Mouse (Mus musculus): Measurements from ENCODE around the gene Pimreg. TPM values are rescaled to one million over a fixed set of nuclear protein-coding genes. Genes with fewer than 3 reads are reported as not detected.

Pimreg gene
- total RNA-seq, 2 experiments from 2014 or later = 14.1 to 23.8 TPM

DNA sequence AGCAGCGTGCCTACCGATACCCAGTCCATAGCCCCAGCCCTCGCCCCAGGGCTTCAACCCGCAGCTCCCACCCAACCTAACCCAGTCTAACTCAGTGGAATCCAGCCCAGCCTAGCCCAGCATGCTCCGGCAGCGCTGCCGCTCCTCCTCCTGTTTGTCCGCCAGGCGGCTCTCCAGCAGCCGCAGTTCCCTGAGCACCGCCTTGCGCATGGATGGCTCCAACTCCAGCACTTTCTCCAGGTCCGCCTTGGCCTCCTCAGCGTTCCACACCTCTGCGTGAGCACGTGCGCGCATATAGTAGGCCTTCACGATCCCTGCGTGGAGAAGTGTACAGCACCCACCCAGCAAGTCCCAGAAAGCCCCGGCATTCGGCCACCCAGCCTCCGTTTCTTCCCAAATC, 12.7 kb upstream of the Pimreg start:
- peak; percentile 61 for DNase-seq

DNA sequence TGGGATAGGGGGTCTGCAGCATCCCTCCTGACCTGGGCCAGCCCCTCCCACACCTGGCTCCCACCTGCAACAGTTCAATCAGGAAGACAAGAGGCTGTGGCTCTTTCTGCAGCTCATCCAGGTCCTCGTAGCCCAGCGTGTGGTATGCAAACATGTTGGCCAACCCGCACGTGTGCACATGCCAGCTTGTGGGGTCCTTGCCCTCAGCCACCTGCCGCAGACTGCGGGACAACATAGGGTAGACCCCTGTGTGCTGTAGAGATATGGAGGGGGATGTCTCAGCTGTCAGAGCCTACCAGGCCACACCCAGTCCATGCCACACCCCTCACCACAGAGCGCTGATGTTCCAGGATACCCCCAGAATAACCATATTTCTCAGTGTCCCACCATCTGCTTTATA, 10.5 kb upstream of the Pimreg start:
- no peak for DNase-seq

- no peak for DNase-seq
Measured at GRCm38 (mm10) chr11:72032091-72032490, 9.7 kb upstream of the Pimreg start.

DNA sequence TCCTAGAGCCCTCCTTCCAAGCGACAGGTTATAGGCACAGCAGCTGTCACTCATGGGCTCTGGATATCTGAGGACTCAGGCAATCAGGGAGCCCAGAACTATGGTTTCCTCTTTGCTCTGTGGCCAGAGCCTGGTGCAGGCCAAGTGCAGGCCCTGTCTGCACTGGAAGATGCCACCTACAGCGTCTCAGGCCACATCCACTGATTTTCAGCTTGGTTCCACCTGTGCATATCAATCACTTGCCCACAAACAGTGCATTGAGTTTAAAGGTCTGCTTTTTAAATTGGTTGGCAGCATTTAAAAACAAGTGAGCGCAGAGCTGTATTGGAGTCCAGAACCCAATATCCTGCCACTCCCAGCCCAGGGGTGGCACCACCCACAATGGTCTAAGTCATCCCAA, 9.2 kb upstream of the Pimreg start:
- DNase-seq = no peak

- no peak for DNase-seq
Measured at GRCm38 (mm10) chr11:72037409-72037808, 4.4 kb upstream of the Pimreg start, which contains the start of gene Aipl1. Aipl1 (minus strand) TSS chr11:72037509.

GRCm38 (mm10) chr11:72037996-72038395, 3.8 kb upstream of the Pimreg start:
- peak; percentile 80 for DNase-seq

GRCm38 (mm10) chr11:72039599-72040386, 2.0 kb upstream of the Pimreg start:
- DNase-seq = no peak

GRCm38 (mm10) chr11:72041290-72041767, 503 bp upstream of the Pimreg start:
- no peak for DNase-seq

DNA sequence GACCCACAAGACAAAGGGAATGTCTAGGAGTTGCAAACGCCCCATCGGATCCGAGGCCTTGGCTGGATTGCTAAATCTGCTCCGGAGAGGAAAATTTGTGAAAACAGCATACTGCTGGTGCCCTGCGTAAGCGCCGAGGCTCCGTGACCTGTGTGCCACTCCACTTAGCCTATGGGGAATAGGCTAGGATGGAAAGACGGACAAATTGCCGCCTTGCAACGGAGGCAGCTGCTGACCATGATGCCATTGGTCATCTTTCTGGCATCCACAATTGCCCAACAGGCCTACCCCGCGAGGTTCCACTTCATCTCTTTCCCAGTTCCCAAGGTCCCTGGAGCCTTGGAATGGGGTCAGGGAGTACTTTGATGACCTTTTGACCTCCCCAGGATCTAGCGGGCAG, 799 bp downstream of the Pimreg start:
- peak; percentile 45 for DNase-seq

GRCm38 (mm10) chr11:72044231-72044630, 2.4 kb downstream of the Pimreg start:
- peak; percentile 32 for DNase-seq

DNA sequence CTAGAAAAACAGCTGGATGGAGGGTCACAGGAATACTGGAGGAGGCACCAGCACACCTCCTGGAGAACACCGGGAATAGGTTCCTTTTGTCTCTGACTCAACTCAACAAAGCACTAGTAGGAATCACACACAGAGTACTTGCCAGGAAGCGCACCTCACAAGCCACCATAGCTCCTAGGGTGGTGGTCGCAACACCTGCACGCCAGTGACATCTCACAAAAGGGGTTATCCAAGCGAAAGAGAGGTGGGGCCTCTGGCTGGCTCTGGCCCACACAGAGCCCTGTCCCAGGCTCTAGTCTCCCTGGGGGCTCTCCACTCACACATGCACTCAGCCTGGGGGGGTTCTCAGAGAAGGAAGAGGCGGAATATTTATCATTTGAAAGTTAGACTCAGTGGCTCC, 6.9 kb downstream of the Pimreg start:
- DNase-seq = no peak

GRCm38 (mm10) chr11:72049171-72049759, 7.4 kb downstream of the Pimreg start:
- DNase-seq = no peak

DNA sequence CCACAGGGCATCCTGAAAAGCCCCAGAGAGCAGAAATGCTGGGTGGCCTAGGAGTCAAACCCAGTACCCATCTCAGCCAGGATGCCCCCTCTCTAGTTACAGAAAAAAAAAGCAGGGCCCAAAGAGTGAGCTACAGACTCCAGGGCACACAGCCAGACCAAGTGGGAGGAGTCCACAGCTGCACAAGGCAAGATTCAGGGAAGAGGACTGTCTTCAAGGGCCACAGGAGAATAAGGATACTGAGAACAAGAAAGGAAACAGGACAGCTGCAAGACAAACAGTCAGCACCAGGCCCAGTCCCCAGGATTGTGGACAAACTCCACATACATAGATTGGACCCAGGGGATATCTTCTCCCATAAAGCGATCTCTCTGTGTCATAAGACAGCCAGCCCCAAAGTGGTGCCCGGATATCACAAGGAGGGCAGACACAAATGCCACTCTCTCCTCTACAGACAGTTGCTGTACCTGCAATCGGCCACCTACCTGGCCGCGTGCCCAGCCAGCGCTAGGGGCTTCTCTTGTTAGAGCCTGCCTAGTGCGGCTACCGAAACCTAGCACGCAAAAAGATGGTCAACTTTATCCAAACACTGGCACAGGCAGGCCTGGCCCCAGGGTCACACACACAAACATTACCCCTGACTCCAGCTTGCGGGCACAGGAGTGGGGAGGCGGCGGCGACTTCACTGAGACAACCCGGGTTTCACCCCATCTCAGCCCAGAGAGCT, 8.5 kb downstream of the Pimreg start:
- DNase-seq = peak; percentile 26

DNA sequence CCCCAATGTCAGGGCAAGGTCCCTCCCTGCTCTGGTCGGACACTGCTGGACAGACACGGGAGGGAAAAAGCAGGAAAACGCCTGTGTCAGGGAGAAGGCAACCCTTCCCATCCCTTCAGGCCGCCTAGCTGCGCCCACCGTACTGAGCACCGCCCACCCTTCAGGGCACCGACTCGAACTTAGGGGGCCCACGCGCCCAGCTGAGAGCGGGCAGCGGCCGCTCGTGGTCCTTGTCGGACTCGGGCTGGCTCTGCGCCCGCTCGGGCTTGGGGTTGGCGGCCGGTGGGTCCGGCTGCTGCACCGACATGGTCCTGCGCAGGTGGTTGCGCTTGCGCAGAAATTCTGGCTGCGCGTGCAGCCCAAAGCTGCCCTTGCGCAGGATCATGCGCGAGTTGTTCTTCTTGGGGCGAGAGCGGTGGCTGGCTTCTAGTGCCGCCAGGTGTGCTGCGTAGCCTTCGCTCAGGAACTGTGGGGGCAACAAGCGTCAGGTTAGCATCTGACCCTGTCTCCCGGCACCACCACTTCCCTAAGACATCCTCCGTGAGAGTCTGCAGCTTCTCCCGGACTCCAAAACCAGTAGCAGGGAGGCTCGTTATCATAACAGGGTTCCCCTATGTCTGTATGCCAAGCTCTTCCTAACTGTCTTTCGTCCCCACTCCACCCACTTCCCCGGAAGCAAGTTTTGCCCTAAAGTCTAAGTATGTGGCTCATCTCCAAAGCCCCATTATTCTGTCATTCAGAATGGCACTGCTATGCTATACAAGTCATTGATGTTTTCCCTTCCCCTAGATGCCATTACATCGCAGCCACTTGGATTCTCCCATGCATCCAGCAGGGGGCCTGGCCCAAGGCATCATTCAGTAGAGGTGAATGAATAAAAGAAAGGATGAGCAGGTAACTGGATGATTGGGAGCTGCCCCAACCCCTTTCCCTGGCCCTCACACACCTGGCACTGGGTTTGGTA, 9.3 kb downstream of the Pimreg start:
- DNase-seq = peak; percentile 35

GRCm38 (mm10) chr11:72052221-72052620, 10.4 kb downstream of the Pimreg start:
- DNase-seq = no peak

- DNase-seq = peak; percentile 86
Measured at GRCm38 (mm10) chr11:72052636-72053035, 10.8 kb downstream of the Pimreg start.

- DNase-seq = no peak
Measured at GRCm38 (mm10) chr11:72055176-72055575, 13.3 kb downstream of the Pimreg start.

GRCm38 (mm10) chr11:72057166-72057565, 15.3 kb downstream of the Pimreg start:
- DNase-seq = no peak

GRCm38 (mm10) chr11:72060416-72060815, 18.6 kb downstream of the Pimreg start:
- no peak for DNase-seq

- peak; percentile 30 for DNase-seq
Measured at GRCm38 (mm10) chr11:72061093-72061620, 19.3 kb downstream of the Pimreg start.

DNA sequence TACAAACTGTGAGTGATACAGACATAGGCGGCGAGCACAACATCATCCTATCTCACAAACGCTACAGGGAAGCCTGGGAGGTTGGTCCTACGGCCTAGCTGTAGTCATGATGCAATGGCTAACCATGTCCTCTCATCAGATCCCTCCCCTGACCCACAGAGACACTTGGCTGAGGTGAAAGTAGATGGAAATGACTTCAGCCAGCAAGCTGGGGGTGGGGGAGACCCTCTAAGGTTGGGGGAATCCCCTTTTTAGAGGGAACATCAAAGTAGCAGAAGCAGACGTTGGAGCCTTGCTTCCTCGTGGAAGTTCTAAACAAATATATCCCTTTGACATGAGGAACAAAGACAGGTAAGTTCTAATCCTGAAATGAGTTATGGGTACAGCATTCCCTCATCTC, 22.6 kb downstream of the Pimreg start:
- DNase-seq = no peak

DNA sequence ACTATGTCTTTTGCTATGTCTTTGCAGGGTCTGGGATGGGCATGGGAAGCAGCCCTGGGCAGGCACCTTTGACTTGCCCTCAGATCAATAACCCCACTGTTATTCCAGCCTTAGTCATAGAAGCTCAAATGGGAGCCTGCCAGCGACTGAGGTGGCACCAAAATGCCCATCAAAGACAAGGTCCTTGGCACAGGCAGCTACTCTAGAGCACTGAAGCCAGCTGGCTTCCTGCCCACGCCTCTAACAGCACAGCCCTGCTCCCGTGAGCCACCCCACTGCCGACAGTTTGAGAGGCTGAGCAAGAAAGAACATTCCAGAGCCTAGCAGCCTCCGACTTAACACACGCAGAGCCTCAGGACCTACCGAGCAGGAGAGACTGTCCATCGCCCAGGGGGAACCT, 23.3 kb downstream of the Pimreg start:
- DNase-seq = peak; percentile 84

Measured in adrenal gland, postnatal 10 days (tissue).